Mouse (Mus musculus) cortical plate, adult 2 months (tissue): Measurements from ENCODE around the gene Stambp.

Experiments used
- CTCF ChIP-seq: fragments of 200-500 bp; IDR thresholded peaks from 2 replicates; pipeline ENCODE4 v1.5.1; 2011; ENCODE audit warnings: mild to moderate bottlenecking, control low read depth, low read length; ENCODE audit not compliant: insufficient read depth; ENCODE audit errors: extremely low read depth
- POLR2A ChIP-seq: fragments of 200-500 bp; IDR thresholded peaks from 2 replicates; pipeline ENCODE4 v1.6.1; 2011; ENCODE audit warnings: mild to moderate bottlenecking, low read length, control low read depth; ENCODE audit not compliant: insufficient read depth; ENCODE audit errors: extremely low read depth

DNA sequence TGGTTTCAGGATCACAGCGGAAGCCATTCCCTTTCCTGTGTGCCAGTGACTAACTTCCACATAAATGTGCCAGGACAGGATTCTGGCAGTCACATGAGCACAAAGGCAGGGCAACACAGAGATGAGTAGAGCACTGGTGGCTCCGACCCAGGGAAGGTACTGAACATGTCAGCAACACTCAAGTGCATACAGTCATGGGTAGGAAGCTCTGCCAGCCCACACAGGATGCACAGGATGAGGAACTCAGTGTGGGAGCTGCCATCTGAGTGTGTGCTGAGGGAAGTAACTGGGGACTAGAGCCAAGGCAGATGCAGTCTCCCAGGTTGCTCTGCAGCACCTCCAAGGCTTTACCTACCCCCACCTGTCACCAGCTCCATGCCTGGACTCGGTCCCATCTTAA, 69.9 kb downstream of the Stambp start:
- no peak for TF ChIP-seq POLR2A
- no peak for TF ChIP-seq CTCF
